Mouse (Mus musculus) stomach, postnatal 0 days (tissue): ENCODE results near the gene Gm9913. TPM values are rescaled to one million over a fixed set of nuclear protein-coding genes. Genes with fewer than 3 reads are reported as not detected.

ENCODE experiments used
- ATAC-seq: fragments of 200-750 bp; cut with Nextera tagmentation; 2 replicates; pipeline ENCODE4 v1.8.0; 2017; ENCODE audit not compliant: low FRiP score, low TSS enrichment
- DNase-seq: peaks from one replicate; pipeline ENCODE4 v3.0.0-alpha.2; 2016; ENCODE audit warnings: low spot score
- H3K27ac ChIP-seq: fragments of 300-500 bp; sonication (generic); replicated peaks from 2 replicates; pipeline ENCODE4 v1.5.1; 2014; ENCODE audit warnings: mild to moderate bottlenecking, control low read depth
- H3K27me3 ChIP-seq: fragments of 300-500 bp; sonication (generic); 2 replicates; pipeline ENCODE4 v1.6.1; 2014; ENCODE audit warnings: low read length; ENCODE audit not compliant: control insufficient read depth, insufficient read depth
- H3K36me3 ChIP-seq: fragments of 300-500 bp; sonication (generic); 2 replicates; pipeline ENCODE4 v1.6.1; 2014; ENCODE audit warnings: low read length, mixed read lengths; ENCODE audit not compliant: control insufficient read depth, insufficient read depth
- H3K4me1 ChIP-seq: fragments of 300-500 bp; sonication (generic); replicated peaks from 2 replicates; pipeline ENCODE4 v1.6.1; 2014; ENCODE audit warnings: antibody characterized with exemption; ENCODE audit not compliant: control insufficient read depth, insufficient read depth
- H3K4me2 ChIP-seq: fragments of 300-500 bp; sonication (generic); replicated peaks from 2 replicates; pipeline ENCODE4 v1.6.1; 2014; ENCODE audit warnings: low read depth, mild to moderate bottlenecking, control low read depth, moderate library complexity
- H3K4me3 ChIP-seq: fragments of 300-500 bp; sonication (generic); 2 replicates; pipeline ENCODE4 v1.5.1; 2014; ENCODE audit warnings: low read depth, low read length, control low read depth
- H3K9ac ChIP-seq: fragments of 300-500 bp; sonication (generic); 2 replicates; pipeline ENCODE4 v1.6.1; 2014; ENCODE audit warnings: mild to moderate bottlenecking, low read length, control low read depth, mixed read lengths
- H3K9me3 ChIP-seq: fragments of 300-500 bp; sonication (generic); 2 replicates; pipeline ENCODE4 v1.6.1; 2016; ENCODE audit warnings: low read length; ENCODE audit not compliant: control insufficient read depth
- CTCF ChIP-seq: IDR thresholded peaks from 2 replicates; pipeline ENCODE4 v1.5.1; 2016; ENCODE audit warnings: antibody characterized with exemption, low read depth, mild to moderate bottlenecking, moderate library complexity
- EP300 ChIP-seq: optimal IDR thresholded peaks from 2 replicates; pipeline ENCODE3; 2016; ENCODE audit warnings: antibody characterized with exemption
- WGBS: fragments of 180-500 bp; shearing (Covaris S2); extraction: QIAGEN DNeasy Blood & Tissue Kit; methylation state at CpG from one replicate; pipeline ENCODE4 v1.1.7; 2014; 5-methylcytosine and 5-hydroxymethylcytosine counted together
- polyA plus RNA-seq: library from polyadenylated mRNA; unstranded; fragments of >200 nt; fragmentation: Nextera tagmentation; extraction: Ambion mirVana; gene quantifications from 2 replicates; pipeline ENCODE4 v1.2.1, GENCODE M21; 2015

Gm9913 gene
- polyA plus RNA-seq, 1 experiment from 2014 or later: 0.33 TPM

- Histone ChIP-seq H3K27ac (no peak overlapping the region), H3K9me3 (no peaks in the 10 kb centered on the region), H3K9ac (no peak overlapping the region), H3K4me2 (no peak overlapping the region), H3K4me1 (no peaks in the 10 kb centered on the region; the same call in 1 of the 2 replicates), H3K36me3 (no peaks in the 10 kb centered on the region), H3K4me3 (no peak overlapping the region), H3K27me3 (no peaks in the 10 kb centered on the region)
- DNase-seq: no peak
- no peak for ATAC-seq
- 53% methylated on average over 15 of the region's 15 CpGs for WGBS
- no peak for TF ChIP-seq CTCF
- no peak for TF ChIP-seq EP300
Observed at GRCm38 (mm10) chr2:125492050-125492900, 12.6 kb upstream of the Gm9913 start.

GRCm38 (mm10) chr2:125494291-125494690 is 10.6 kb upstream of the Gm9913 start:
- ATAC-seq: no peak
- DNase-seq: no peak
- Histone ChIP-seq H3K4me1 (no peaks in the 10 kb centered on the region; the same call in 1 of the 2 replicates), H3K9me3 (no peaks in the 10 kb centered on the region), H3K36me3 (no peaks in the 10 kb centered on the region), H3K4me3 (no peak overlapping the region), H3K9ac (no peak overlapping the region), H3K4me2 (no peak overlapping the region), H3K27ac (no peak overlapping the region), H3K27me3 (no peaks in the 10 kb centered on the region)
- TF ChIP-seq EP300: no peak
- no peak for TF ChIP-seq CTCF
- 84% methylated on average over 2 of the region's 2 CpGs for WGBS

DNA sequence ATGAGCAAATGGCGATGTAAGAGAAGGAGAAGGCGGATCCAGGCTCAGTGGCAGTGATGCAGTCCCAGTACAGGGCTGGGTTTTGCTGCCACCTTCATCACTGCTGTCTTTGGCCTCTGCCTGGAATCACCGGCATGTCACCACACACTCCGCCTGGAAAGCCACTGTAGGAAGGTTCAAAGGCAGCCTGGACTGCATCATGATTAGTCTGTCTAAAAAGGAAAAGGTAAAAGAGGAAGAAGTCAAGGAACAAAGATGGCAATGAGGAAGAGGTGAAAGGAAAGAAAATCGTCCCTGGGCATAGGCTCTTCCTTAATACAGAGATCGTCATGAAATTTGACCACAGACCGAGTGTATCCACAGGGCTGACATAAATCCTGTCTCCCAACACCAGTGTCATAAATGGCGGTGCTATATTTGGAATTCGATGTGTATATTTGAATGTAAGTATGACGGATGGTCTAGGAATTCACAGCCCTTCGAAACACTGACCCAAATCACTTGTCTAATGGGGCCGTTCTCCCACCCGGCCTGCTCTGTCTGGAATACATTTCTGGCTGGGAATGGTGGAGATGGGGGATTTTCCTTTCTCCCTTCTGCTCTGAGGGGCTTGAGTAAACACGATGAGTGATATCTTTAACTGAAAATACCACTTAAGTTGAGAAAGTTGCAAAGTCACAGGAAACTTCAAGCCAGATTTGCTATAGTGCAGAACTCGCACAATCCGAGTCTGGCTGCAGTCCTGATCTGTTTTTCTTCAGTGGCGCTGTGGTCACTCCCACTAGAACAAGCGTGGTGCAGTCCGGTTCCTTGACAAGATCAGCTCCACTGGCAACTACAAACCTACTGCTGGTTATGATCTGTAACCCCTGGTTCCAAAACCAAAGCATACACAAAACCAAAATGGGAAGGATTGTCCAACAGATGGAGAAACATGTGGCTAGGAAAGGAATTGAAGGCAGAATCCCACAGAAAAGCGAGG is 9.8 kb upstream of the Gm9913 start:
- peak; percentile 26; the same call in 1 of the 2 replicates for ATAC-seq
- no peak for DNase-seq
- Histone ChIP-seq H3K4me3 (no peak overlapping the region), H3K36me3 (no peaks in the 10 kb centered on the region), H3K9me3 (no peaks in the 10 kb centered on the region), H3K27me3 (no peaks in the 10 kb centered on the region), H3K9ac (no peak overlapping the region), H3K4me1 (no peaks in the 10 kb centered on the region; the same call in 1 of the 2 replicates), H3K27ac (0 out of 2 replicates have a peak overlapping the region, but pooled peaks have one; percentile 36), H3K4me2 (no peak overlapping the region)
- 59% methylated on average over 20 of the region's 20 CpGs for WGBS
- peak; percentile 7; the same call in 1 of the 2 replicates for TF ChIP-seq CTCF
- TF ChIP-seq EP300: peak; percentile 32

GRCm38 (mm10) chr2:125496696-125497095 is 8.2 kb upstream of the Gm9913 start:
- Histone ChIP-seq H3K4me3 (no peak overlapping the region), H3K36me3 (no peaks in the 10 kb centered on the region), H3K4me2 (no peak overlapping the region), H3K27me3 (no peaks in the 10 kb centered on the region), H3K9me3 (no peaks in the 10 kb centered on the region), H3K4me1 (no peaks in the 10 kb centered on the region; the same call in 1 of the 2 replicates), H3K9ac (no peak overlapping the region), H3K27ac (no peak overlapping the region; the same call in 1 of the 2 replicates)
- 86% methylated on average over 5 of the region's 5 CpGs for whole genome bisulfite sequencing
- DNase-seq (no peak), ATAC-seq (no peak)
- TF ChIP-seq CTCF (no peak), EP300 (no peak)

- Histone ChIP-seq H3K4me2 (no peak overlapping the region), H3K9me3 (no peaks in the 10 kb centered on the region), H3K4me3 (no peak overlapping the region), H3K4me1 (no peaks in the 10 kb centered on the region; the same call in 1 of the 2 replicates), H3K27ac (no peak overlapping the region), H3K27me3 (no peaks in the 10 kb centered on the region), H3K36me3 (no peaks in the 10 kb centered on the region; the same call in 1 of the 2 replicates), H3K9ac (no peak overlapping the region)
- ATAC-seq: no peak
- no peak for DNase-seq
- TF ChIP-seq EP300 (no peak), CTCF (no peak)
- 90% methylated on average over 7 of the region's 7 CpGs for WGBS
Observed at GRCm38 (mm10) chr2:125498216-125498615, 6.7 kb upstream of the Gm9913 start.
